Mouse (Mus musculus) heart, embryonic 14.5 days (tissue): ENCODE measurements around the gene Cdkal1. TPM values are rescaled to one million over a fixed set of nuclear protein-coding genes. Genes with fewer than 3 reads are reported as not detected.

Experiments
- ATAC-seq: fragments of 200-750 bp; cut with Nextera tagmentation; 2 replicates; pipeline ENCODE4 v1.8.0; 2017; ENCODE audit warnings: low read depth, moderate TSS enrichment; ENCODE audit not compliant: insufficient number of reproducible peaks, insufficient read depth, low FRiP score
- H3K27ac ChIP-seq, 2 experiments: fragments of 200-500 bp in 1 of 2; fragments of 300-500 bp in 1 of 2; sonication (generic) in 1 of 2; replicated peaks in 1 of 2; 2 replicates each; pipeline ENCODE4 v1.5.1; 2012 to 2014; ENCODE audit warnings: low read depth in 2 of 2, low read length in 2 of 2, control low read depth in 1 of 2, mild to moderate bottlenecking in 1 of 2, mixed read lengths in 1 of 2; ENCODE audit not compliant: control insufficient read depth in 1 of 2, insufficient read depth in 1 of 2
- H3K27me3 ChIP-seq: fragments of 300-500 bp; sonication (generic); 2 replicates; pipeline ENCODE4 v1.6.1; 2014; ENCODE audit warnings: mild to moderate bottlenecking, low read length, control low read depth; ENCODE audit not compliant: control insufficient read depth, insufficient read depth
- H3K36me3 ChIP-seq: fragments of 300-500 bp; sonication (generic); 2 replicates; pipeline ENCODE4 v1.6.1; 2014; ENCODE audit warnings: mild to moderate bottlenecking, control low read depth, low read length, mixed read lengths; ENCODE audit not compliant: control insufficient read depth, insufficient read depth
- H3K4me1 ChIP-seq, 2 experiments: fragments of 200-500 bp in 1 of 2; fragments of 300-500 bp in 1 of 2; sonication (generic) in 1 of 2; 2 replicates each; pipeline ENCODE4 v1.6.1; 2012 to 2014; ENCODE audit warnings: low read length in 2 of 2, control low read depth in 1 of 2, mixed read lengths in 1 of 2; ENCODE audit not compliant: control insufficient read depth in 2 of 2, insufficient read depth in 2 of 2
- H3K4me2 ChIP-seq: fragments of 300-500 bp; sonication (generic); 2 replicates; pipeline ENCODE4 v1.6.1; 2014; ENCODE audit warnings: mild to moderate bottlenecking, low read length
- H3K4me3 ChIP-seq, 2 experiments: fragments of 200-500 bp in 1 of 2; fragments of 300-500 bp in 1 of 2; sonication (generic) in 1 of 2; 2 replicates each; pipeline ENCODE4 v1.5.1; 2012 to 2014; ENCODE audit warnings: low read length in 2 of 2, mild to moderate bottlenecking in 2 of 2, control low read depth in 1 of 2, low read depth in 1 of 2, moderate library complexity in 1 of 2; ENCODE audit not compliant: control insufficient read depth in 1 of 2, insufficient read depth in 1 of 2
- H3K9ac ChIP-seq: fragments of 300-500 bp; sonication (generic); 2 replicates; pipeline ENCODE4 v1.6.1; 2014; ENCODE audit warnings: mild to moderate bottlenecking, low read length
- H3K9me3 ChIP-seq: fragments of 300-500 bp; sonication (generic); 2 replicates; pipeline ENCODE4 v1.6.1; 2016; ENCODE audit warnings: low read length, control low read depth; ENCODE audit not compliant: control insufficient read depth
- WGBS: fragments of 180-500 bp; shearing (Covaris S2); extraction: QIAGEN DNeasy Blood & Tissue Kit; methylation state at CpG from one replicate; pipeline ENCODE4 v1.1.7; 2014; 5-methylcytosine and 5-hydroxymethylcytosine counted together
- polyA plus RNA-seq: library from polyadenylated mRNA; unstranded; fragments of >200 nt; fragmentation: Nextera tagmentation; extraction: Ambion mirVana; gene quantifications from 2 replicates; pipeline ENCODE4 v1.2.1, GENCODE M21; 2014

Gene Cdkal1
- polyA plus RNA-seq, 1 experiment from 2014 or later, result 28.3 TPM

- no peak for ATAC-seq
- Histone ChIP-seq H3K9me3 (peaks cover 8% of the 10 kb centered on the region), H3K4me2 (no peak overlapping the region), H3K4me1 (no peaks in the 10 kb centered on the region), H3K27me3 (no peaks in the 10 kb centered on the region), H3K4me3 (no peak overlapping the region), H3K36me3 (no peaks in the 10 kb centered on the region), H3K9ac (no peak overlapping the region), H3K27ac (no peak overlapping the region)
- WGBS, result 66% methylated on average over 3 of the region's 3 CpGs
These were observed 258.7 kb downstream of the Cdkal1 start for GRCm38 (mm10) chr13:29596735-29597134.

- H3K27ac ChIP-seq, result no peak overlapping the region
- H3K4me1 ChIP-seq, result no peaks in the 10 kb centered on the region
- no peak overlapping the region for H3K4me2 ChIP-seq
- H3K27me3 ChIP-seq, result no peaks in the 10 kb centered on the region
- no peak overlapping the region for H3K9ac ChIP-seq
- H3K4me3 ChIP-seq, result no peak overlapping the region
- WGBS, result 96% methylated on average over 3 of the region's 3 CpGs
- no peak for ATAC-seq
- peaks cover 8% of the 10 kb centered on the region for H3K9me3 ChIP-seq
- H3K36me3 ChIP-seq, result no peaks in the 10 kb centered on the region
These were observed 262.4 kb downstream of the Cdkal1 start for GRCm38 (mm10) chr13:29593096-29593495.

GRCm38 (mm10) chr13:29590685-29591084 lies 264.8 kb downstream of the Cdkal1 start:
- 87% methylated on average over 5 of the region's 5 CpGs for WGBS
- Histone ChIP-seq H3K9ac (no peak overlapping the region), H3K4me1 (no peaks in the 10 kb centered on the region), H3K36me3 (no peaks in the 10 kb centered on the region), H3K27ac (no peak overlapping the region), H3K4me3 (no peak overlapping the region), H3K4me2 (no peak overlapping the region), H3K27me3 (no peaks in the 10 kb centered on the region), H3K9me3 (peaks cover 8% of the 10 kb centered on the region)
- no peak for ATAC-seq

GRCm38 (mm10) chr13:29590164-29590563 lies 265.3 kb downstream of the Cdkal1 start:
- no peak for ATAC-seq
- 82% methylated on average over 5 of the region's 5 CpGs for WGBS

GRCm38 (mm10) chr13:29588693-29589092 lies 266.8 kb downstream of the Cdkal1 start:
- no peak overlapping the region for H3K27ac ChIP-seq
- H3K27me3 ChIP-seq, result no peaks in the 10 kb centered on the region
- no peak for ATAC-seq
- H3K9me3 ChIP-seq, result peaks cover 8% of the 10 kb centered on the region
- no peaks in the 10 kb centered on the region for H3K4me1 ChIP-seq
- H3K36me3 ChIP-seq, result no peaks in the 10 kb centered on the region
- H3K9ac ChIP-seq, result no peak overlapping the region
- WGBS, result 89% methylated on average over 4 of the region's 4 CpGs
- H3K4me3 ChIP-seq, result no peak overlapping the region
- no peak overlapping the region for H3K4me2 ChIP-seq

More at GRCm38 (mm10) chr13:29590164-29590563, 265.3 kb downstream of the Cdkal1 start:
- no peak overlapping the region for H3K4me3 ChIP-seq
- peaks cover 8% of the 10 kb centered on the region for H3K9me3 ChIP-seq
- H3K27ac ChIP-seq, result no peak overlapping the region
- H3K4me2 ChIP-seq, result no peak overlapping the region
- H3K4me1 ChIP-seq, result no peaks in the 10 kb centered on the region
- no peaks in the 10 kb centered on the region for H3K27me3 ChIP-seq
- no peaks in the 10 kb centered on the region for H3K36me3 ChIP-seq
- no peak overlapping the region for H3K9ac ChIP-seq

- WGBS, result 82% methylated on average over 9 of the region's 9 CpGs
- peaks cover 0 to 2% of the 10 kb centered on the region in 2 experiments; a peak in 2 of 4 replicates for H3K4me1 ChIP-seq
- no peaks in the 10 kb centered on the region for H3K36me3 ChIP-seq
- H3K9me3 ChIP-seq, result no peaks in the 10 kb centered on the region
- no peaks in the 10 kb centered on the region for H3K27me3 ChIP-seq
- no peak overlapping the region for H3K27ac ChIP-seq
- H3K4me3 ChIP-seq, result no peak overlapping the region
- H3K9ac ChIP-seq, result no peak overlapping the region
- ATAC-seq, result no peak
- no peak overlapping the region for H3K4me2 ChIP-seq
These were observed 273.4 kb downstream of the Cdkal1 start for GRCm38 (mm10) chr13:29581762-29582700.

- H3K4me1 ChIP-seq, result peaks cover 2% of the 10 kb centered on the region in 2 experiments
- no peaks in the 10 kb centered on the region for H3K27me3 ChIP-seq
- no peak for ATAC-seq
- no peak overlapping the region for H3K4me3 ChIP-seq
- no peaks in the 10 kb centered on the region for H3K36me3 ChIP-seq
- WGBS, result 91% methylated on average over 7 of the region's 7 CpGs
- H3K9ac ChIP-seq, result no peak overlapping the region
- no peak overlapping the region for H3K27ac ChIP-seq
- H3K9me3 ChIP-seq, result no peaks in the 10 kb centered on the region
- H3K4me2 ChIP-seq, result no peak overlapping the region
These were observed 274.7 kb downstream of the Cdkal1 start for GRCm38 (mm10) chr13:29580780-29581179.
